Mouse (Mus musculus): ENCODE measurements around the gene Zbtb12. TPM values are rescaled to one million over a fixed set of nuclear protein-coding genes. Genes with fewer than 3 reads are reported as not detected.
A peak's percentile ranks its signal among the peaks of the same experiment; 100 is the strongest.

Zbtb12 gene
- polyA plus RNA-seq, 1 experiment from 2014 or later, result 1.6 TPM

DNA sequence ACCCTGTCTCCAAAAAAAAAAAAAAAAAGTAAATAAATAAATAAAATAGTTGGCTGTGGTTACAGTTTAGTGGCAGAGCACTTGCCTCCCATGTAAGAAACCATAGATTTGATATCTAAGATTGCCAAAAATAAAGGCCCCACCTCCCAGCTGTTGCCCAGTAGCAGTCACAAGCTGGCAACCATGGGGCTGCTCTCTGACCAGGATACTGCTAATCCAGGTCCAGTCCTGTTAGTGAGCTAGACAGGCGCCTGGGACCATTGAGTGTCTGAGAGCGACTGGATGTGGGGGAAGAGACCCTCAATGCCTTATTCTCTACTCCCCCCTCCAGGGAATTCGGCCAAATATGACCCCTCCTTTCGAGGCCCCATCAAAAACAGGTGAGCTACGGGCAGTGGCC is 37.0 kb downstream of the Zbtb12 start:
- Histone ChIP-seq H3K4me3 (ENCODE audit: low read depth, low read length) (no peak overlapping the region), H3K4me1 (ENCODE audit: control insufficient read depth, insufficient read depth, low read length) (0 out of 2 replicates have a peak, but pooled peaks cover 2% of the 10 kb centered on the region), H3K27ac (replicated peaks; ENCODE audit: low read depth, low read length) (no peak overlapping the region), H3K9ac (replicated peaks; ENCODE audit: low read length) (no peak overlapping the region), H3K4me2 (ENCODE audit: low read depth, low read length) (no peak overlapping the region), H3K36me3 (replicated peaks; ENCODE audit: control insufficient read depth, insufficient read depth, low read depth, low read length) (peaks cover 6% of the 10 kb centered on the region), H3K27me3 (ENCODE audit: control insufficient read depth, insufficient read depth, low read length) (no peaks in the 10 kb centered on the region), H3K9me3 (replicated peaks; ENCODE audit: control insufficient read depth, low read length) (no peaks in the 10 kb centered on the region)
- 84% methylated on average over 5 of the region's 5 CpGs for WGBS
- DNase-seq (ENCODE audit: low spot score) (no peak), ATAC-seq (replicated peaks; ENCODE audit: insufficient number of reproducible peaks, low FRiP score, low TSS enrichment, low read depth) (no peak)

- Histone ChIP-seq H3K9me3 (replicated peaks; ENCODE audit: control insufficient read depth, low read length) (no peaks in the 10 kb centered on the region), H3K9ac (replicated peaks; ENCODE audit: low read length) (no peak overlapping the region), H3K4me3 (ENCODE audit: low read depth, low read length) (no peak overlapping the region), H3K27ac (replicated peaks; ENCODE audit: low read depth, low read length) (no peak overlapping the region), H3K36me3 (replicated peaks; ENCODE audit: control insufficient read depth, insufficient read depth, low read depth, low read length) (peaks cover 4% of the 10 kb centered on the region), H3K4me1 (ENCODE audit: control insufficient read depth, insufficient read depth, low read length) (0 out of 2 replicates have a peak, but pooled peaks cover 2% of the 10 kb centered on the region), H3K4me2 (ENCODE audit: low read depth, low read length) (no peak overlapping the region), H3K27me3 (ENCODE audit: control insufficient read depth, insufficient read depth, low read length) (no peaks in the 10 kb centered on the region)
- no peak for ATAC-seq (replicated peaks; ENCODE audit: insufficient number of reproducible peaks, low FRiP score, low TSS enrichment, low read depth)
- DNase-seq (ENCODE audit: low spot score), result no peak
- 83% methylated on average over 9 of the region's 9 CpGs for WGBS
Measured at GRCm38 (mm10) chr17:34917188-34917587, 37.9 kb downstream of the Zbtb12 start.

DNA sequence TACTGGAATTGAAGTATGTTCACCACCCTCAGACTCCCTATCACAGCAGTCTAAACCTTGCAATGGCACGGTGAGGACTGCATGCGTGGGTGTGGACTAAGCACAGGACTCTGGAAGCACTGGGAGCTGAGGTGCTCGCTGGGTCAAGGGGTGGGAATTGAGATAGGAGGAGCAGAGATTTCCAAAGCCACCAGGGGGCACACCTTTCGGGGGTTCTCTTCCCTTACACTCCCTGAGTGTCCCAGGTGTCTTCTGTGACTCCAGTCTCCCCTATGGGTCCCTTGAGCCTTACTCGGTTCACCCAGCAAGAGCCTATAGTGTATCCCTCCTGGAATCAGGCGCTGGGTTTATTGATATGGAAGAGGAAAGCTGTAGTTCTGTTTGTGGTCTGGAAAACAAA is 43.7 kb downstream of the Zbtb12 start:
- H3K36me3 ChIP-seq (replicated peaks; ENCODE audit: control insufficient read depth, insufficient read depth, low read depth, low read length), result no peaks in the 10 kb centered on the region
- H3K27me3 ChIP-seq (ENCODE audit: control insufficient read depth, insufficient read depth, low read length), result no peaks in the 10 kb centered on the region
- 48% methylated on average over 6 of the region's 6 CpGs for WGBS

GRCm38 (mm10) chr17:34924258-34924657 is 45.0 kb downstream of the Zbtb12 start:
- 76% methylated on average over 4 of the region's 5 CpGs for WGBS
- H3K27ac ChIP-seq (replicated peaks; ENCODE audit: low read depth, low read length), result no peak overlapping the region
- H3K36me3 ChIP-seq (replicated peaks; ENCODE audit: control insufficient read depth, insufficient read depth, low read depth, low read length), result no peaks in the 10 kb centered on the region
- H3K4me1 ChIP-seq (ENCODE audit: control insufficient read depth, insufficient read depth, low read length), result no peaks in the 10 kb centered on the region
- no peak for ATAC-seq (replicated peaks; ENCODE audit: insufficient number of reproducible peaks, low FRiP score, low TSS enrichment, low read depth)
- DNase-seq (ENCODE audit: low spot score), result no peak
- H3K9me3 ChIP-seq (replicated peaks; ENCODE audit: control insufficient read depth, low read length), result no peaks in the 10 kb centered on the region
- H3K9ac ChIP-seq (replicated peaks; ENCODE audit: low read length), result no peak overlapping the region
- no peaks in the 10 kb centered on the region for H3K27me3 ChIP-seq (ENCODE audit: control insufficient read depth, insufficient read depth, low read length)
- H3K4me3 ChIP-seq (ENCODE audit: low read depth, low read length), result no peak overlapping the region
- no peak overlapping the region for H3K4me2 ChIP-seq (ENCODE audit: low read depth, low read length)

More for the DNA sequence above, 43.7 kb downstream of the Zbtb12 start:
- Histone ChIP-seq H3K9me3 (replicated peaks; ENCODE audit: control insufficient read depth, low read length) (no peaks in the 10 kb centered on the region), H3K9ac (replicated peaks; ENCODE audit: low read length) (no peak overlapping the region), H3K27ac (replicated peaks; ENCODE audit: low read depth, low read length) (no peak overlapping the region), H3K4me1 (ENCODE audit: control insufficient read depth, insufficient read depth, low read length) (no peaks in the 10 kb centered on the region), H3K4me3 (ENCODE audit: low read depth, low read length) (no peak overlapping the region), H3K4me2 (ENCODE audit: low read depth, low read length) (no peak overlapping the region)
- DNase-seq (ENCODE audit: low spot score), result no peak
- ATAC-seq (replicated peaks; ENCODE audit: insufficient number of reproducible peaks, low FRiP score, low TSS enrichment, low read depth), result no peak

DNA sequence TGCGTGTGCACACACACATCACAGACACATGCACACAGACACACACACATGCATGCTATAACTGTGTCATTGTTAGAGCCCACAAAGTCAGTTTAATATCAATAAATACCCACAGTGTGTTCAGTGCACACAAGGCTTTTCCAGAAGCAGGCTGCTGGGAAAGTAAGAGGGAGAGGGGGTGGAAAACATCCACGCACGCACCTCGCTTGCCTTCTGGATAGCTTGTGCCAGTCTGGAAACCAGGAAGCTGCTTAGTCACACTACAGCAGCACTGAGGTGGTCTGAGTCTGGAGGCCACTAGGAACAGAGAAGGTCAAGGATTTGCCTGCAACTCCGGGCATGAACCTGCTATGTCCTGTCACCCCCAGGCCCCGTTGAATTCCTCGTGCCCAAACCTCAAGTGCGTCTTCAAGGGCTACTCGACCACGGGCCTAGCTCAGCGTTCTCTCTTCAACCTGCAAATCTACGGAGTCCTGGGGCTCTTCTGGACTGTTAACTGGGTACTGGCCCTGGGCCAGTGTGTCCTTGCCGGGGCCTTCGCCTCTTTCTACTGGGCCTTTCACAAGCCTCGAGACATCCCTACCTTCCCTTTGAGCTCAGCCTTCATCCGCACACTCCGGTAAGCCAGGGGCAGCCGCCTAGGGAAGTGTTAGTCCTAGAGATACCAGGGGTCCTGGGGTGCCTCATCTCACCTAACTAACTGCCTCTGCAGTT is 48.2 kb downstream of the Zbtb12 start:
- DNase-seq (ENCODE audit: low spot score) (no peak), ATAC-seq (replicated peaks; ENCODE audit: insufficient number of reproducible peaks, low FRiP score, low TSS enrichment, low read depth) (no peak)
- 85% methylated on average over 18 of the region's 18 CpGs for WGBS
- Histone ChIP-seq H3K27ac (replicated peaks; ENCODE audit: low read depth, low read length) (no peak overlapping the region), H3K9me3 (replicated peaks; ENCODE audit: control insufficient read depth, low read length) (no peaks in the 10 kb centered on the region), H3K9ac (replicated peaks; ENCODE audit: low read length) (no peak overlapping the region), H3K4me2 (ENCODE audit: low read depth, low read length) (no peak overlapping the region), H3K4me1 (ENCODE audit: control insufficient read depth, insufficient read depth, low read length) (no peaks in the 10 kb centered on the region; the same call in 1 of the 2 replicates), H3K4me3 (ENCODE audit: low read depth, low read length) (no peak overlapping the region), H3K36me3 (replicated peaks; ENCODE audit: control insufficient read depth, insufficient read depth, low read depth, low read length) (no peaks in the 10 kb centered on the region), H3K27me3 (ENCODE audit: control insufficient read depth, insufficient read depth, low read length) (no peaks in the 10 kb centered on the region)

- no peak for DNase-seq (ENCODE audit: low spot score)
Measured at GRCm38 (mm10) chr17:34928841-34929240, 49.6 kb downstream of the Zbtb12 start.

GRCm38 (mm10) chr17:34931061-34931734 is 51.9 kb downstream of the Zbtb12 start, which contains the start of gene Neu1:
TSS of gene Neu1 (plus strand) at chr17:34931253.
- Histone ChIP-seq H3K4me1 (ENCODE audit: control insufficient read depth, insufficient read depth, low read length) (no peaks in the 10 kb centered on the region; the same call in 1 of the 2 replicates), H3K4me3 (ENCODE audit: low read depth, low read length) (peak within 1 kb of the TSS; percentile 63), H3K27ac (replicated peaks; ENCODE audit: low read depth, low read length) (no peak within 1 kb of the TSS), H3K4me2 (ENCODE audit: low read depth, low read length) (peak within 1 kb of the TSS; percentile 91), H3K9ac (replicated peaks; ENCODE audit: low read length) (peak within 1 kb of the TSS; percentile 68), H3K9me3 (replicated peaks; ENCODE audit: control insufficient read depth, low read length) (no peaks in the 10 kb centered on the region), H3K27me3 (ENCODE audit: control insufficient read depth, insufficient read depth, low read length) (no peaks in the 10 kb centered on the region), H3K36me3 (replicated peaks; ENCODE audit: control insufficient read depth, insufficient read depth, low read depth, low read length) (no peaks in the 10 kb centered on the region)
- WGBS, result 2% methylated on average over 35 of the region's 38 CpGs
- DNase-seq (ENCODE audit: low spot score) (peak; percentile 98), ATAC-seq (replicated peaks; ENCODE audit: insufficient number of reproducible peaks, low FRiP score, low TSS enrichment, low read depth) (peak; percentile 93)

More at GRCm38 (mm10) chr17:34928841-34929240, 49.6 kb downstream of the Zbtb12 start:
- Histone ChIP-seq H3K4me3 (ENCODE audit: low read depth, low read length) (no peak overlapping the region), H3K9ac (replicated peaks; ENCODE audit: low read length) (no peak overlapping the region), H3K4me1 (ENCODE audit: control insufficient read depth, insufficient read depth, low read length) (no peaks in the 10 kb centered on the region; the same call in 1 of the 2 replicates), H3K9me3 (replicated peaks; ENCODE audit: control insufficient read depth, low read length) (no peaks in the 10 kb centered on the region), H3K4me2 (ENCODE audit: low read depth, low read length) (no peak overlapping the region), H3K27ac (replicated peaks; ENCODE audit: low read depth, low read length) (no peak overlapping the region), H3K27me3 (ENCODE audit: control insufficient read depth, insufficient read depth, low read length) (no peaks in the 10 kb centered on the region), H3K36me3 (replicated peaks; ENCODE audit: control insufficient read depth, insufficient read depth, low read depth, low read length) (no peaks in the 10 kb centered on the region)
- WGBS, result 68% methylated on average over 4 of the region's 4 CpGs
- no peak for ATAC-seq (replicated peaks; ENCODE audit: insufficient number of reproducible peaks, low FRiP score, low TSS enrichment, low read depth)

DNA sequence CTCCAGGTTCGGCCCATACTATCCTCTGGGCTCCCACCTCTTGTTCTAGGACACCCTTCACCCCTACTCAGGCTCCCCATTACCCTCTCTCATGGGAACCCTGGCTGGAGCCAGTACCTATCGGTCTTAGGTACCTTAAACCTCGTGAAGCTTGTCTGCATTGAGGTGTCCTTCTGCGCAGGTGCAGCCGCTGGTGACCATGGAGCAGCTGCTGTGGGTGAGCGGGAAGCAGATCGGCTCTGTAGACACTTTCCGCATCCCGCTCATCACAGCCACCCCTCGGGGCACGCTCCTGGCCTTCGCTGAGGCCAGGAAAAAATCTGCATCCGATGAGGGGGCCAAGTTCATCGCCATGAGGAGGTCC is 52.4 kb downstream of the Zbtb12 start:
- no peaks in the 10 kb centered on the region; the same call in 1 of the 2 replicates for H3K4me1 ChIP-seq (ENCODE audit: control insufficient read depth, insufficient read depth, low read length)
- H3K4me3 ChIP-seq (ENCODE audit: low read depth, low read length), result peak overlapping the region; percentile 63
- H3K9me3 ChIP-seq (replicated peaks; ENCODE audit: control insufficient read depth, low read length), result no peaks in the 10 kb centered on the region
- H3K36me3 ChIP-seq (replicated peaks; ENCODE audit: control insufficient read depth, insufficient read depth, low read depth, low read length), result no peaks in the 10 kb centered on the region
- ATAC-seq (replicated peaks; ENCODE audit: insufficient number of reproducible peaks, low FRiP score, low TSS enrichment, low read depth) (no peak), DNase-seq (ENCODE audit: low spot score) (no peak)
- peak overlapping the region; percentile 68 for H3K9ac ChIP-seq (replicated peaks; ENCODE audit: low read length)
- H3K27ac ChIP-seq (replicated peaks; ENCODE audit: low read depth, low read length), result no peak overlapping the region
- 15% methylated on average over 14 of the region's 14 CpGs for WGBS
- H3K4me2 ChIP-seq (ENCODE audit: low read depth, low read length), result peak overlapping the region; percentile 91
- no peaks in the 10 kb centered on the region for H3K27me3 ChIP-seq (ENCODE audit: control insufficient read depth, insufficient read depth, low read length)
